Mouse (Mus musculus): ENCODE measurements around the gene Ccl9. TPM values are rescaled to one million over a fixed set of nuclear protein-coding genes. Genes with fewer than 3 reads are reported as not detected.

Gene Ccl9
- 54.3 and 58.4 TPM in 2 replicates for polyA plus RNA-seq (2015; fragmentation: Nextera tagmentation; extraction: Ambion mirVana)

DNA sequence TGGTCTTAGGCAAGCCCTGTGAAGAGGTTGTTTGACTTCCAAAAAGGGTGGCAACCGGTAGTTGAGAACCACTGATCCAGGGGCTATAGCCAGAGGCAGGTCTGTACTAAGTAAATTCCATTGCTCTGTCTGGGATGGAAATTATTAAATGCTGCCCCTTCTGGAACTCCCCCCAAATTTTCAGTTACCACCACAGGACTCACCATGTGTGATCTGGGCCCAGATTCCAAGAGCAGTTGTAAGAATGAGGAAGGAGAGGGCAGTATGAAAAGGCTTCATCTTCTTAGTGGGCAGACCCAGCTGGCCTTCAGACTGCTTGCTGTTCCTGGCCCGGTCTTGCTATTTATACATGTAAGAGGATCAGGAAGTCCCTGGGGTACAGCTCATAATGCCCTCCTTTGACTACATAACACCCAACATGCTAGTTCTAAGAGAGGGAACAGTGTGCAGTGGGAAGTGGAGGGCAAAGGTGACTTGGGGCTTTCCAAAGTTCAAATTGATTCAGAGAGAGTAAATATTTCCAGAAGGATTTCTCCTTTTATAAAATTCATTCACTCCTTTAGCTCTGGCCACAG is at the start of gene Ccl9:
TSS of gene Ccl9 (minus strand) at position 451 of the 575 bp plus-strand sequence.
- H3K4me2 ChIP-seq = peak within 1 kb of the TSS; percentile 21
- no peaks in the 10 kb centered on the region for H3K27me3 ChIP-seq
- H3K27ac ChIP-seq (replicated peaks) = peak within 1 kb of the TSS; percentile 29
- H3K9me3 ChIP-seq (replicated peaks) = no peaks in the 10 kb centered on the region
- H3K9ac ChIP-seq = no peak within 1 kb of the TSS
- peaks cover 9% of the 10 kb centered on the region; the same call in 1 of the 2 replicates for H3K4me1 ChIP-seq (replicated peaks)
- peak within 1 kb of the TSS; percentile 17 for H3K4me3 ChIP-seq (replicated peaks)
- 0 out of 2 replicates have a peak, but pooled peaks cover 5% of the 10 kb centered on the region for H3K36me3 ChIP-seq (replicated peaks)
- ATAC-seq (ENCODE audit: insufficient read depth) = peak; percentile 67; the same call in 1 of the 2 replicates
- WGBS (ENCODE audit: insufficient replicate concordance) = 33% methylated on average over 2 of the region's 2 CpGs

DNA sequence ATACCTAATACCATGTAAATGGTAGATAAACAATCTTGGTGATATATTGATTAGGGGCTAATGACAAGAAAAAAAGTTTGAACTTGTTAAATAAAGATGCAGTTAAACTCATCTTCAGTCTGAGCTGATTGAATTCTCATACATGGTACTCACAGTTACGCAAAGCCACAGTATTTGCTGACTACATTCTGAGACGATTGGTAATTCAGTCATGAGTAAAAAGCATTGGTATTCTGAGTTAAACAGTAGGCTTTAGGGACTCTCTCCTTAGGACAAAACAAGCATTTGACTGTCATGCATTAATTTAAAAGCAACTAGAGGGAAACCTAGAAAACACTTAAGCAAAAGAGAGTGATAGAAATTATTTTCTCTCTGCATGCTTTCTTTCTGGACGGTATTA is 45.1 kb upstream of the Ccl9 start:
- no peak overlapping the region for H3K4me3 ChIP-seq (replicated peaks)
- H3K9ac ChIP-seq = no peak overlapping the region
- ATAC-seq (ENCODE audit: insufficient read depth) = no peak
- H3K9me3 ChIP-seq (replicated peaks) = no peaks in the 10 kb centered on the region
- H3K4me2 ChIP-seq = no peak overlapping the region
- 65% methylated on average over 3 of the region's 3 CpGs for WGBS (ENCODE audit: insufficient replicate concordance)
- H3K36me3 ChIP-seq (replicated peaks) = no peaks in the 10 kb centered on the region
- no peak overlapping the region for H3K27ac ChIP-seq (replicated peaks)
- H3K27me3 ChIP-seq = no peaks in the 10 kb centered on the region
- H3K4me1 ChIP-seq (replicated peaks) = no peaks in the 10 kb centered on the region

DNA sequence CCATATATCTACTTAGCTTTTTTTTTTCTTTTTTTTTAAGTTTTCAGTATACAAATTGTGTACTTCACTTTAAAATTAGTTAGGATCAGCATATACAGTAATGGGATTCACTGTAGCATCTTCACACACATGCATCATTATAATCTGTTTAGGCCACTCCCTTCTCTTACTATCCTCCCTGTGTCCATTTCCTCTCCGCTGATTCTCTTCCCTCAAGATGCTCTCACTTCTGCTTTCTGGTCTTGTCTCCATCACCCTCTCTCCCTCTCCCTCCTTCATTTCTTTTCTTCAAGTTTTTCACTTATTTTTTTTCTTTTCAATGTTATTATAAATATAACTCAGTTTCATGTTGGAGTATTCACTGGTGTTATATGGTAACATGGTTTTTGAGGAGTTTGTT is 40.6 kb upstream of the Ccl9 start:
- Histone ChIP-seq H3K4me2 (no peak overlapping the region), H3K4me1 (replicated peaks) (no peaks in the 10 kb centered on the region), H3K27ac (replicated peaks) (no peak overlapping the region), H3K9me3 (replicated peaks) (no peaks in the 10 kb centered on the region), H3K27me3 (no peaks in the 10 kb centered on the region), H3K4me3 (replicated peaks) (no peak overlapping the region), H3K36me3 (replicated peaks) (no peaks in the 10 kb centered on the region), H3K9ac (no peak overlapping the region)
- no peak for ATAC-seq (ENCODE audit: insufficient read depth)
- WGBS (ENCODE audit: insufficient replicate concordance) = 33% methylated on average over 1 of the region's 1 CpGs

DNA sequence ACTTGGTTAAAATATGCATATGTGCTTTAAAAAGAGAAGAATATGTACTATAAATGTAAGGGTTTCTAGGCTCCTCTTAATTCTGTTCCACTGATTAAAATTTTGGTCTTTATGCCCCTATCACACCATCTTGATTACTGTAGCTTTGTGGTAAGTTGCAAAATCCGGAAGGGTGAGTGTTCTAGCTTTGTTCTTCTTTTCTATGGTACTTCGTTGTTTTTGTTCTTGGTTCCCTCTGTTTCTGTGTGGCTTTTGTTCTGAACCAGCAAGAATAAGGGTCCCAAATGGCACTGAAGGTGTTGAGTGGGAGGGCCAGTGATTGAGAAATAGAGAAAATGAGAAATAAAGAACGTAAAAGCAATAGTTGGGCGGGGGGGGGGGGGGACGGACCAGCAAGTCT is 39.8 kb upstream of the Ccl9 start:
- no peaks in the 10 kb centered on the region for H3K4me1 ChIP-seq (replicated peaks)
- ATAC-seq (ENCODE audit: insufficient read depth) = no peak
- 0 out of 2 replicates have a peak overlapping the region, but pooled peaks have one; percentile 9 for H3K27ac ChIP-seq (replicated peaks)
- H3K9me3 ChIP-seq (replicated peaks) = no peaks in the 10 kb centered on the region
- H3K36me3 ChIP-seq (replicated peaks) = no peaks in the 10 kb centered on the region
- H3K27me3 ChIP-seq = no peaks in the 10 kb centered on the region
- WGBS (ENCODE audit: insufficient replicate concordance) = 42% methylated on average over 5 of the region's 5 CpGs
- H3K4me2 ChIP-seq = no peak overlapping the region
- H3K9ac ChIP-seq = no peak overlapping the region
- H3K4me3 ChIP-seq (replicated peaks) = no peak overlapping the region

DNA sequence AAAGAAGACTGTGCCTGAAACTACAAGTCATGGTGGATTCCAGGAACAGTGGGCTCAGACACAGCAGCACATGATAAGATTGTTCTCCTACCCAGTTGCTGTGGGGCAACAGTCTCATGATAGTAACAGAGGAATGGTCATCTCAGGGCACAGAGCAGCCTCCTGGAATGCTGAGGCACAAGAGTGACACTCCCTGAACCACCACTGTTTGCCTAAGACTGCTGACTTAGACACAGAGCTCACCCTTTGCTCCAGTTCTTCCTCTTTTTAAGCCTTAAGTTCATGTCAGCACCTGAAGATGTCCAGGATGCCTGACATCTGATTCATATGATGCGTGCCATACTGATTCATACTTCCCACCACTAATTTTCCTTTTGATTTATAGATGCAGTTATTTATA is 38.1 kb upstream of the Ccl9 start:
- H3K36me3 ChIP-seq (replicated peaks) = no peaks in the 10 kb centered on the region
- WGBS (ENCODE audit: insufficient replicate concordance) = 57% methylated on average over 1 of the region's 1 CpGs
- H3K27ac ChIP-seq (replicated peaks) = no peak overlapping the region
- H3K27me3 ChIP-seq = no peaks in the 10 kb centered on the region
- H3K4me1 ChIP-seq (replicated peaks) = no peaks in the 10 kb centered on the region
- H3K4me3 ChIP-seq (replicated peaks) = no peak overlapping the region
- H3K9me3 ChIP-seq (replicated peaks) = no peaks in the 10 kb centered on the region
- ATAC-seq (ENCODE audit: insufficient read depth) = no peak
- H3K4me2 ChIP-seq = no peak overlapping the region
- H3K9ac ChIP-seq = no peak overlapping the region

DNA sequence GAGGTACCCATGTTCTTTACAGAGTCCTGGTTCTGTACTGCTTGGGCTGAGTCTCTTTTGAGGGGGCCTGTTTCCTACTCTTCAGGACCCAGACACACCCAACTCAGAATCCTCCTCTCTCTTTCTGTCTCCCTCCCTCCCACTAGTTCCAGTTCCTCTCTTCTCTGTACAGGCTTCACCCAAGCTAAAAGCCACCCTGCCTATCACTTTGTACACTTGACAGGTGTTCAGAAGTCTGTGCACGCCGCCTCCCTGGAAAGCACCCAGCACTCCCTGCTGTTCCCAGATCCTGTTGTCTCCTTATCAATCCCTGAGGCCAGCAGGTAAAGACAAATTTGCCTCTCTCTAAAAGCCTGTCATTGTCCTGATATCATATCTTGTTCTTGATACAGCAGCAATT is 32.5 kb upstream of the Ccl9 start:
- Histone ChIP-seq H3K36me3 (replicated peaks) (no peaks in the 10 kb centered on the region), H3K4me1 (replicated peaks) (no peaks in the 10 kb centered on the region), H3K27ac (replicated peaks) (no peak overlapping the region), H3K9ac (no peak overlapping the region), H3K27me3 (no peaks in the 10 kb centered on the region), H3K9me3 (replicated peaks) (no peaks in the 10 kb centered on the region), H3K4me3 (replicated peaks) (no peak overlapping the region), H3K4me2 (no peak overlapping the region)
- ATAC-seq (ENCODE audit: insufficient read depth) = no peak
- WGBS (ENCODE audit: insufficient replicate concordance) = 45% methylated on average over 2 of the region's 2 CpGs

DNA sequence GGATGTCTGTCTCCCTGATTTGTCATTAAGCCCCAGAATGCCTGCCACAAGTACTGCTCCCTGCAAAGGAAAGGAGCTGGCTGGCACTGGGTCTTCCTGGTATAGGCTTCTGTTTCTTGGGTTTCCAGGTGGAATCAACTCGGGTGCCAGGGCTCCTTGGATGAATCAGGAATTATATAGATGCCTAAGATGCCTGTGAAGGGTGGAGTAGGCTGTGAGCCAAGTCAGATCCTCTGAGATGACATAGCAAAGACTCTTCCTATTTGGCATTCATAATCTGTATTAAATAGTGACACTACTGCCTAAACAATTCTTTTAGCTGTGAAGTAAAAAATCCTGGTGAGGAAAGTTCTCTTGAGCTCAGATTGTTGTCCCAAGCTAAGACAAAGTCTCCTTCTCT is 28.0 kb upstream of the Ccl9 start:
- Histone ChIP-seq H3K27me3 (no peaks in the 10 kb centered on the region), H3K4me2 (no peak overlapping the region), H3K4me1 (replicated peaks) (no peaks in the 10 kb centered on the region), H3K9me3 (replicated peaks) (no peaks in the 10 kb centered on the region), H3K4me3 (replicated peaks) (no peak overlapping the region), H3K36me3 (replicated peaks) (no peaks in the 10 kb centered on the region), H3K9ac (no peak overlapping the region), H3K27ac (replicated peaks) (no peak overlapping the region)
- WGBS (ENCODE audit: insufficient replicate concordance) = 30% methylated on average over 1 of the region's 1 CpGs
- ATAC-seq (ENCODE audit: insufficient read depth) = no peak

DNA sequence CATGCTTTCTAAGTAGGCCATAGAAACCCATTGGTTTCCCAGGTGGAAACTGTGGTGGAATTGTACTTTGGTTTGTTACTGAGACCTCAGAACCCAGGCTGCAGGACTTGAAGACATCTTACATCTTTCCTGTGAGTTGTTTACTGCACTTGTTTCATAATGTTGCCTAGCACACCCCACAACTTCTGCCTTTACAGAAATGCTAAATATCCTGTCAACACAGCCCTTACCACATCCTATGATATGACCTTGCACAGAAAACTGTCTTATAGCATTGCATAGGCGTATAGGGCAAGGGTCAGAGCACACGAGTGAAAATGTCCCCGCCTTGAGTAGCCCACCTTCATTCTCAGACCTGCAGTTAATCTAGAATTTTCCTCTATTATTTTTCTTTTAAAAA is 27.1 kb upstream of the Ccl9 start:
- Histone ChIP-seq H3K4me2 (no peak overlapping the region), H3K4me3 (replicated peaks) (no peak overlapping the region), H3K9ac (no peak overlapping the region), H3K27me3 (no peaks in the 10 kb centered on the region), H3K4me1 (replicated peaks) (no peaks in the 10 kb centered on the region), H3K36me3 (replicated peaks) (no peaks in the 10 kb centered on the region), H3K27ac (replicated peaks) (no peak overlapping the region), H3K9me3 (replicated peaks) (no peaks in the 10 kb centered on the region)
- ATAC-seq (ENCODE audit: insufficient read depth) = no peak
- WGBS (ENCODE audit: insufficient replicate concordance) = 40% methylated on average over 3 of the region's 3 CpGs

DNA sequence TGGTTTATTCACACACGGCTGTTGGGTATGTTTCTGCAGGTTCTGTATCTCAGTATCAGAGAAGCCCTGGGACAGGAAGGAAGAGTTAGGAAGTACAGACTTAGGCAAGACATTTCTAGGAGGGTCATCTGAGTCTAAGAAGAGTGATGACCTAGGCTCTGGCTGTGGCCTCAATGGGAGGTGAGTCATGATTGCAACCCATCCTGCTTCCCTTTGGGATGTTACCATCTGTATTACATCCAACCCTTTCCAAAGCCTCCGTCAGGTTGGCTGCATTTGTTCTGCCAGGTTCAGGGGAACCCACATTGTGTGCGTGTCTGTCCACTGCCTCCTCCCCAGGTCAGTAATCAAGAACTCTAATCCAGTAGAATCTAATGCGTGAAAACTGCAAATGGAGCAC is 26.3 kb upstream of the Ccl9 start:
- H3K9me3 ChIP-seq (replicated peaks) = no peaks in the 10 kb centered on the region
- no peak for ATAC-seq (ENCODE audit: insufficient read depth)
- H3K4me3 ChIP-seq (replicated peaks) = no peak overlapping the region
- 59% methylated on average over 4 of the region's 4 CpGs for WGBS (ENCODE audit: insufficient replicate concordance)
- H3K9ac ChIP-seq = no peak overlapping the region
- no peaks in the 10 kb centered on the region for H3K4me1 ChIP-seq (replicated peaks)
- no peaks in the 10 kb centered on the region for H3K27me3 ChIP-seq
- no peaks in the 10 kb centered on the region for H3K36me3 ChIP-seq (replicated peaks)
- H3K27ac ChIP-seq (replicated peaks) = no peak overlapping the region
- H3K4me2 ChIP-seq = no peak overlapping the region

DNA sequence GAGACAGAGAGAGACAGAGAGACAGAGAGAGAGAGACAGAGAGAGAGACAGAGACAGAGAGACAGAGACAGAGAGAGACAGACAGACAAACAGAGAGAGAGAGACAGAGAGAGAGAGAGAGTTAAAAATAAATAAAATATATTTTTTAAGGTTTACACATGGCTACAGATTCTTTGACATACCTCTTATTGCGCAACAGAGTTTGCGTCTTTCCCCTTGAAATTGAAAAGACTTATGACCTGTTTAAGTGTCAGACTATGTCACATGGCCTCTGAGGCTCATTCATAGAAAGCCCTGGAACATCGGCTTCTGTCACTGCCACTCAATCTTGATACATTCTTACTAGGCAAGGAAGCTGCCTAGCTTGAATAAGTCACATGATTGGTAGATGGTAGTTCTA is 25.0 kb upstream of the Ccl9 start:
- H3K27me3 ChIP-seq = no peaks in the 10 kb centered on the region
- H3K4me1 ChIP-seq (replicated peaks) = no peaks in the 10 kb centered on the region
- no peak overlapping the region for H3K4me3 ChIP-seq (replicated peaks)
- H3K36me3 ChIP-seq (replicated peaks) = no peaks in the 10 kb centered on the region
- ATAC-seq (ENCODE audit: insufficient read depth) = no peak
- no peak overlapping the region for H3K4me2 ChIP-seq
- H3K27ac ChIP-seq (replicated peaks) = no peak overlapping the region
- H3K9ac ChIP-seq = no peak overlapping the region
- WGBS (ENCODE audit: insufficient replicate concordance) = 73% methylated on average over 3 of the region's 3 CpGs
- H3K9me3 ChIP-seq (replicated peaks) = no peaks in the 10 kb centered on the region

DNA sequence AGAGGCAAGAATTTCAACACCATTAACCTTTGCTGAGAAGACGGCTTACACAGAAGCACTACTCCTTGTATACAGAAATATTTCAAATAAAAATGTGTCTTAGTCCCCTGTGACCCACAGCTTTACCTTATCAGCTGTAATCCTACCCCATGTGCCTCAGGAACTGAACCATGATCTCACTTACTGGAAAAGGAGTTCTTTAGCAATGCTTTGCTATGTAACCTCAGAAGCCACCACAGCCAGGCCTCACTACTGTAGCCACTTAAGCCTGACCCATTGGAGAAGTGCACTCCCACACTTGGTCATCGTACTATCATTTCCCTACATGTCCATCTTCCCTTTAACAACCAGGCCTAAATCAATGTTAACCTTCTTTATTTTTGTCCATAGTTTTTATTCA is 22.1 kb upstream of the Ccl9 start:
- H3K36me3 ChIP-seq (replicated peaks) = no peaks in the 10 kb centered on the region
- no peak for ATAC-seq (ENCODE audit: insufficient read depth)
- no peak overlapping the region for H3K4me2 ChIP-seq
- WGBS (ENCODE audit: insufficient replicate concordance) = 53% methylated on average over 2 of the region's 2 CpGs
- no peak overlapping the region for H3K4me3 ChIP-seq (replicated peaks)
- H3K4me1 ChIP-seq (replicated peaks) = no peaks in the 10 kb centered on the region
- no peak overlapping the region for H3K27ac ChIP-seq (replicated peaks)
- no peaks in the 10 kb centered on the region for H3K27me3 ChIP-seq
- H3K9me3 ChIP-seq (replicated peaks) = no peaks in the 10 kb centered on the region
- no peak overlapping the region for H3K9ac ChIP-seq

DNA sequence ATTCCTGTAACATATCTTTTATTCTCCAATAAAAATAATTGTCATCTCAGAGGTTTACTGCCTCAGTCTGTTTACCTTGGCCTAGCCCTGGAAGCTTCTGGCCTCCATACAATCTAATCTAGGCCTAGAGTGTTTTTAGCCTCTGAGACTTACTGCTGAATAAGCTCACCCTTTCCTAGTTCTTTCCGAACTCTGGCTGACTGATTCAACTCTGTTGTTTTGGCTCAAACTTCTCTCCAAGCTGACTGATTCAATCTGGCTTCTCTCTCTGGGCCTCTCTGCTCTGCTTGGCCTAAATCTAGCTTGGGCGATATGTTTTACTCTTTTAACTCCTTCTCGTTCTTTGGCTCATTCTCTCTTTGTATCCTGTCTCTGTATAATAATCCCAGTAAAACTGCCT is 20.6 kb upstream of the Ccl9 start:
- WGBS (ENCODE audit: insufficient replicate concordance) = 56% methylated on average over 3 of the region's 3 CpGs
- H3K27ac ChIP-seq (replicated peaks) = no peak overlapping the region
- no peaks in the 10 kb centered on the region for H3K36me3 ChIP-seq (replicated peaks)
- no peak overlapping the region for H3K9ac ChIP-seq
- no peak overlapping the region for H3K4me2 ChIP-seq
- no peak overlapping the region for H3K4me3 ChIP-seq (replicated peaks)
- no peaks in the 10 kb centered on the region for H3K4me1 ChIP-seq (replicated peaks)
- no peak for ATAC-seq (ENCODE audit: insufficient read depth)
- no peaks in the 10 kb centered on the region for H3K27me3 ChIP-seq
- H3K9me3 ChIP-seq (replicated peaks) = no peaks in the 10 kb centered on the region

All from liver, embryonic 15.5 days (tissue).